Mouse (Mus musculus): ENCODE measurements around the gene H2afv. TPM values are rescaled to one million over a fixed set of nuclear protein-coding genes. Genes with fewer than 3 reads are reported as not detected.
A peak's percentile ranks its signal among the peaks of the same experiment; 100 is the strongest.
"Not testable (repeated sequence)": the region's sequence is repeated elsewhere in the genome, so short reads cannot be mapped to it uniquely, and the experiment has no call there.

H2afv gene
- polyA plus RNA-seq, 1 experiment: 146 TPM

GRCm38 (mm10) chr11:6443102-6443501 is 1.1 kb downstream of the H2afv start:
- H3K4me1 ChIP-seq (ENCODE audit: control insufficient read depth, insufficient read depth, low read length): peaks cover 6% of the 10 kb centered on the region
- peak overlapping the region; percentile 81 for H3K4me3 ChIP-seq (ENCODE audit: insufficient read depth, low read length)
- TF ChIP-seq CTCF (IDR thresholded peaks at IDR 0.05; ENCODE audit: low read depth, low read length): no peak
- TF ChIP-seq POLR2A (IDR thresholded peaks at IDR 0.05; ENCODE audit: borderline replicate concordance, low read depth, low read length): no peak
- H3K27ac ChIP-seq (ENCODE audit: insufficient read depth, low read depth, low read length): 0 out of 2 replicates have a peak overlapping the region, but pooled peaks have one; percentile 72

DNA sequence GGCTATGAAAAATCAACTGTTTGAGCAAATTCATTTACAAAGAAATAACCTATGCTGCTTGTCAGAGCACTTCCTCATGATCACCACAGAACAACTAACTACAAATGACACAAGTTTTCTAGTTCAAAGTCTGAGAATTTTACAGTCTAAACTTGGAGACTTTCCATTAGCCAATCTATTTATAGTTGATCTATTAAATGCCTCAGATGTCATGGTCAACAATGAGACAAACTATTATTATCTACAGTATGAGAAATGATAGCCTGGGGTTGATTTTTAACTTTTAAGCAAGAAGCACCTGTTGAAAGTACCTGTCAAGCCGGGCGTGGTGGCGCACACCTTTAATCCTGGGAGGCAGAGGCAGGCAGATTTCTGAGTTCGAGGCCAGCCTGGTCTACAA is 1.7 kb downstream of the H2afv start:
- TF ChIP-seq CTCF (IDR thresholded peaks at IDR 0.05; ENCODE audit: low read depth, low read length): no peak
- no peak for TF ChIP-seq POLR2A (IDR thresholded peaks at IDR 0.05; ENCODE audit: borderline replicate concordance, low read depth, low read length)
- Histone ChIP-seq H3K27ac (ENCODE audit: insufficient read depth, low read depth, low read length) (no peak overlapping the region), H3K4me1 (ENCODE audit: control insufficient read depth, insufficient read depth, low read length) (peaks cover 4% of the 10 kb centered on the region; the same call in 1 of the 2 replicates), H3K4me3 (ENCODE audit: insufficient read depth, low read length) (no peak overlapping the region)

GRCm38 (mm10) chr11:6440171-6440570 is 4.1 kb downstream of the H2afv start:
- H3K27ac ChIP-seq (ENCODE audit: insufficient read depth, low read depth, low read length): no peak overlapping the region
- H3K4me3 ChIP-seq (ENCODE audit: insufficient read depth, low read length): no peak overlapping the region
- no peak for TF ChIP-seq POLR2A (IDR thresholded peaks at IDR 0.05; ENCODE audit: borderline replicate concordance, low read depth, low read length)
- no peak for TF ChIP-seq CTCF (IDR thresholded peaks at IDR 0.05; ENCODE audit: low read depth, low read length)
- peaks cover 2% of the 10 kb centered on the region; the same call in 1 of the 2 replicates for H3K4me1 ChIP-seq (ENCODE audit: control insufficient read depth, insufficient read depth, low read length)

- Histone ChIP-seq H3K4me3 (ENCODE audit: insufficient read depth, low read length) (no peak overlapping the region), H3K27ac (ENCODE audit: insufficient read depth, low read depth, low read length) (no peak overlapping the region), H3K4me1 (ENCODE audit: control insufficient read depth, insufficient read depth, low read length) (no peaks in the 10 kb centered on the region)
- no peak for TF ChIP-seq POLR2A (IDR thresholded peaks at IDR 0.05; ENCODE audit: borderline replicate concordance, low read depth, low read length)
Observed at GRCm38 (mm10) chr11:6437667-6438066, 6.6 kb downstream of the H2afv start.

DNA sequence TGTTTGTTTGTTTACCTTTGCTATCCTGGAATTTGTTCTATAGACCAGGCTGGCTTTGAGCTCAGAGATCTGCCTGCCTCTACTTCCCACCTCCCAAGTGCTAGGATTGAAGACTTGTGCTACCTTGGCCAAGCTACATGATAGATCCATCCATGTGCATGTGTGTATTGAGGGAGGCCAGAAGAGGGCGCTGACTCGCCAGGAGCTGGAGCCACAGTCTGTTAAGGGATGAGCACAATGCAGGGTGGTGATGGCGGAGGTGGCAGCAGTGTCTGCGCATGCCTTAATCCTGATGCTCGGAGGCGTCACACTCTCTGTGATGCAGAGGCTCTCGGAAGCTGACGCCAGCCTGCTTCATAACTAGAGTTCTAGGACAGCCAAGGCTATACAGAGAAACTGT is 7.8 kb downstream of the H2afv start:
- Histone ChIP-seq H3K4me3 (ENCODE audit: insufficient read depth, low read length) (no peak overlapping the region), H3K27ac (ENCODE audit: insufficient read depth, low read depth, low read length) (no peak overlapping the region), H3K4me1 (ENCODE audit: control insufficient read depth, insufficient read depth, low read length) (no peaks in the 10 kb centered on the region)
- TF ChIP-seq CTCF (IDR thresholded peaks at IDR 0.05; ENCODE audit: low read depth, low read length) (peak; percentile 71), POLR2A (IDR thresholded peaks at IDR 0.05; ENCODE audit: borderline replicate concordance, low read depth, low read length) (no peak)

- H3K27ac ChIP-seq (ENCODE audit: insufficient read depth, low read depth, low read length): no peak overlapping the region
- no peak overlapping the region for H3K4me3 ChIP-seq (ENCODE audit: insufficient read depth, low read length)
- TF ChIP-seq POLR2A (IDR thresholded peaks at IDR 0.05; ENCODE audit: borderline replicate concordance, low read depth, low read length) (no peak), CTCF (IDR thresholded peaks at IDR 0.05; ENCODE audit: low read depth, low read length) (no peak)
- no peaks in the 10 kb centered on the region for H3K4me1 ChIP-seq (ENCODE audit: control insufficient read depth, insufficient read depth, low read length)
Observed at GRCm38 (mm10) chr11:6430186-6430585, 14.1 kb downstream of the H2afv start.

DNA sequence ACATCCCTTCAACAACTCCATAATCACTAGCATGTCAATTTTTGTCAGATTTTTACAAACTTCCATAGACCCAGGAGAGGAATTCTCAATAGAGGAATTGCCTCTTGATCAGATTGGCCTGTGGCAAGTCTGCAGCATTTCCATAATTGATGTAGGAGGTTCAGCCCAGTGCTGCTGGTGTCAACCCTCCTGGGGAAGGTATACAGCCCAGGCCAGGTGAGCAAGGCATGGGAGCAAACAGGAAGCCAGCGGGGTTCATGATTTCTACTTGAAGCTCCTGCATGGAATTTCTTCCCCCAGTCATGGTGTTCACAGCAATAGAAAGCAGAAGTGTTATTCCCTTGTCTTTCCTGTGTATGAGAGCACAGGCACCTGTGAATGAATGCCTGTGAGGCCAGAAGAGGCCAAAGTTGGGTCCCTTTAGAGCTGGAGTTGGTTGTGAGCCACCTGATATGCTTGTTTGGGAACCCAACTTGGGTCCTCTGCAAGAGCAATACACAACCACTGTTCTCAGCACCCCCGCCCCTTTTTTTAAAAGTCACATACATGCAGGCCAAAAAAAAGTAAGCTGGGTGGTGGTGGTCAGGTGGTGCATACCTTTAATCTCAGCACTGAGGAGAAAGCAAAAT is 23.4 kb downstream of the H2afv start:
- Histone ChIP-seq H3K4me3 (ENCODE audit: insufficient read depth, low read length) (no peak overlapping the region), H3K27ac (ENCODE audit: insufficient read depth, low read depth, low read length) (no peak overlapping the region), H3K4me1 (ENCODE audit: control insufficient read depth, insufficient read depth, low read length) (peaks cover 4% of the 10 kb centered on the region)
- TF ChIP-seq POLR2A (IDR thresholded peaks at IDR 0.05; ENCODE audit: borderline replicate concordance, low read depth, low read length) (no peak), CTCF (IDR thresholded peaks at IDR 0.05; ENCODE audit: low read depth, low read length) (no peak)

GRCm38 (mm10) chr11:6420283-6420703 is 23.9 kb downstream of the H2afv start:
- Histone ChIP-seq H3K4me1 (ENCODE audit: control insufficient read depth, insufficient read depth, low read length) (peaks cover 4% of the 10 kb centered on the region), H3K27ac (ENCODE audit: insufficient read depth, low read depth, low read length) (no peak overlapping the region), H3K4me3 (ENCODE audit: insufficient read depth, low read length) (no peak overlapping the region)
- TF ChIP-seq CTCF (IDR thresholded peaks at IDR 0.05; ENCODE audit: low read depth, low read length): no peak
- no peak for TF ChIP-seq POLR2A (IDR thresholded peaks at IDR 0.05; ENCODE audit: borderline replicate concordance, low read depth, low read length)

GRCm38 (mm10) chr11:6419156-6419555 is 25.1 kb downstream of the H2afv start:
- not testable (repeated sequence) for H3K27ac ChIP-seq (ENCODE audit: insufficient read depth, low read depth, low read length); H3K4me3 ChIP-seq (ENCODE audit: insufficient read depth, low read length)
- H3K4me1 ChIP-seq (ENCODE audit: control insufficient read depth, insufficient read depth, low read length): peaks cover 10% of the 10 kb centered on the region

- Histone ChIP-seq H3K4me3 (ENCODE audit: insufficient read depth, low read length) (no peak overlapping the region), H3K4me1 (ENCODE audit: control insufficient read depth, insufficient read depth, low read length) (peaks cover 10% of the 10 kb centered on the region), H3K27ac (ENCODE audit: insufficient read depth, low read depth, low read length) (no peak overlapping the region)
- no peak for TF ChIP-seq POLR2A (IDR thresholded peaks at IDR 0.05; ENCODE audit: borderline replicate concordance, low read depth, low read length)
- TF ChIP-seq CTCF (IDR thresholded peaks at IDR 0.05; ENCODE audit: low read depth, low read length): no peak
Observed at GRCm38 (mm10) chr11:6418751-6419150, 25.5 kb downstream of the H2afv start.

- Histone ChIP-seq H3K27ac (ENCODE audit: insufficient read depth, low read depth, low read length) (no peak overlapping the region), H3K4me3 (ENCODE audit: insufficient read depth, low read length) (peak overlapping the region; percentile 99)
Observed at GRCm38 (mm10) chr11:6417490-6417889, 26.8 kb downstream of the H2afv start.

More at GRCm38 (mm10) chr11:6417490-6417889, 26.8 kb downstream of the H2afv start:
- H3K4me1 ChIP-seq (ENCODE audit: control insufficient read depth, insufficient read depth, low read length): peaks cover 10% of the 10 kb centered on the region
- TF ChIP-seq POLR2A (IDR thresholded peaks at IDR 0.05; ENCODE audit: borderline replicate concordance, low read depth, low read length): no peak
- TF ChIP-seq CTCF (IDR thresholded peaks at IDR 0.05; ENCODE audit: low read depth, low read length): no peak

Data from bone marrow macrophage, adult 2 months (primary cell).